Mouse (Mus musculus) small intestine, adult 2 months (tissue): Measurements from ENCODE around the gene Itm2a.

ENCODE experiments used
- CTCF ChIP-seq: fragments of 200-500 bp; IDR thresholded peaks from 2 replicates; pipeline ENCODE4 v1.5.1; 2012; ENCODE audit warnings: low read depth, mild to moderate bottlenecking, control low read depth, inconsistent platforms, low read length, moderate library complexity, mixed read lengths; ENCODE audit not compliant: insufficient replicate concordance, insufficient read length; ENCODE audit errors: extremely low read depth
- POLR2A ChIP-seq: fragments of 200-500 bp; IDR thresholded peaks from 2 replicates; pipeline ENCODE4 v1.6.1; 2012; ENCODE audit warnings: low read depth, mild to moderate bottlenecking, control low read depth, inconsistent platforms, low read length, moderate library complexity

DNA sequence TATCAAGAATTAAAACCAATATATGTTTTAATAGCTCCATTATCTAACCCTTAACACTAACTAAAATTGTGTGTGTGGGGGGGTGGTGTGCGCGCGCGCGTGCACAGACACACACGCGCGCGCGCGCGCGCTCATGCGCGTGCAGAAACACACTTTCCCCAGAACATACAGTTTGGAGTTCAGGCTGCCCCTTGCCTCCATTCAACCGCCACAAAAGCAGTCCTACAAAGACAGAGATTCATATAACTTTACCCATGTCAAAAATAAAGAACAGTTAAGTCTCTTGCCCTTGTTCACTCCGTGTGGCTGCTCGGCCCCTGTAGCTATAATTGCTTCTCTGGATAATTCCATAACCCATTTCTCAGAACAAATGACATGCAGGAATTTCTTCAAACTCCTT is 695 bp downstream of the Itm2a start:
- TF ChIP-seq CTCF (no peak), POLR2A (no peak)
